Mouse (Mus musculus): ENCODE results near the gene Prdm10.

- TF ChIP-seq POLR2A (IDR thresholded peaks at IDR 0.05; ENCODE audit: low read depth, low read length) (no peak), CTCF (IDR thresholded peaks at IDR 0.05; ENCODE audit: extremely low read depth, insufficient read length, insufficient replicate concordance, low read depth, low read length) (no peak)
These were observed 32.7 kb upstream of the Prdm10 start for GRCm38 (mm10) chr9:31247447-31248220.

Measured in small intestine, adult 2 months (tissue).